Mouse (Mus musculus): ENCODE measurements around the gene Pla2g6.

DNA sequence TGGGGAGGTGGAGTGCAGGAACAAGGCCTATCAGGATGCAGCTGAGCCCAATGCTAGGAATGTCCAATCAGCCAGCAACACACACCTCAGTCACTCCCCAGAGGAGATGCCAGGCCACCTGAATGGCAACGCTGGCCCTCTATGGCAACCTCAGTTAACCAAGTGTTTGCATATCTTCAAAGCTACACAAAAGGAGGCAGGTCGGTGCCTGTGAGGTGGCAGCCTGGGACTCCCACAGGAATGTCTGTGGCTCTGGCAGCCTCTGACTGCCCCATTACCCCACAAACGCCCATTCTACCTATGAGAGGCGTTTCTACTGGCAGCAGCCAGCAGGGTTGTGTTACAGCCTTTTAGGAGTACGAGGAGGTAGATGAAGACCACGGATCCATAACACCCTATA is 29.6 kb downstream of the Pla2g6 start:
- TF ChIP-seq ZNF384 (IDR thresholded peaks at IDR 0.05; ENCODE audit: low read depth, low read length) (no peak), MAZ (IDR thresholded peaks at IDR 0.05; ENCODE audit: low read depth, low read length) (no peak), POLR2A (IDR thresholded peaks at IDR 0.05; ENCODE audit: low read depth, low read length) (no peak), POLR2AphosphoS2 (IDR thresholded peaks at IDR 0.05; ENCODE audit: low read depth, low read length) (no peak), E2F4 (IDR thresholded peaks at IDR 0.05; ENCODE audit: insufficient replicate concordance, low read depth, low read length) (no peak), MAX (IDR thresholded peaks at IDR 0.05; ENCODE audit: low read length) (no peak), CTCF (conservative IDR thresholded peaks at IDR 0.05 in 1 of 2, IDR thresholded peaks at IDR 0.05 in 1 of 2; ENCODE audit: low read depth in 2 of 2, low read length in 2 of 2) (no peak), SMC3 (IDR thresholded peaks at IDR 0.05; ENCODE audit: low read depth, low read length) (no peak), ZKSCAN1 (IDR thresholded peaks at IDR 0.05; ENCODE audit: borderline replicate concordance, low read depth, low read length) (no peak), USF1 (IDR thresholded peaks at IDR 0.05; ENCODE audit: low read depth, low read length) (no peak), CHD2 (IDR thresholded peaks at IDR 0.05; ENCODE audit: low read length) (no peak)
